Mouse (Mus musculus) E14TG2a.4 (cell line): ENCODE results near the gene Bloc1s5.

Source experiments
- H3K27me3 ChIP-seq: 2 replicates; pipeline ENCODE4 v1.6.1; 2014; ENCODE audit warnings: low read length, control low read depth; ENCODE audit not compliant: insufficient read depth
- H3K36me3 ChIP-seq: 2 replicates; pipeline ENCODE4 v1.6.1; 2014; ENCODE audit warnings: low read length, control low read depth; ENCODE audit not compliant: insufficient read depth
- H3K4me1 ChIP-seq: replicated peaks from 2 replicates; pipeline ENCODE4 v1.6.1; 2014; ENCODE audit warnings: low read depth, low read length, control low read depth
- H3K4me3 ChIP-seq: replicated peaks from 2 replicates; pipeline ENCODE4 v1.5.1; 2014; ENCODE audit warnings: mild to moderate bottlenecking, low read length
- H3K9me3 ChIP-seq: 2 replicates; pipeline ENCODE4 v1.6.1; 2014; ENCODE audit warnings: low read length, control low read depth
- CTCF ChIP-seq: conservative IDR thresholded peaks from 2 replicates; pipeline ENCODE4 v1.5.1; 2014; ENCODE audit warnings: low read length
- NANOG ChIP-seq: IDR thresholded peaks from 2 replicates; pipeline ENCODE4 v1.6.1; 2014; ENCODE audit warnings: borderline replicate concordance, low read length, mixed read lengths
- POU5F1 ChIP-seq: IDR thresholded peaks from 2 replicates; pipeline ENCODE4 v1.6.1; 2014; ENCODE audit warnings: low read length, borderline replicate concordance

The Bloc1s5 gene

DNA sequence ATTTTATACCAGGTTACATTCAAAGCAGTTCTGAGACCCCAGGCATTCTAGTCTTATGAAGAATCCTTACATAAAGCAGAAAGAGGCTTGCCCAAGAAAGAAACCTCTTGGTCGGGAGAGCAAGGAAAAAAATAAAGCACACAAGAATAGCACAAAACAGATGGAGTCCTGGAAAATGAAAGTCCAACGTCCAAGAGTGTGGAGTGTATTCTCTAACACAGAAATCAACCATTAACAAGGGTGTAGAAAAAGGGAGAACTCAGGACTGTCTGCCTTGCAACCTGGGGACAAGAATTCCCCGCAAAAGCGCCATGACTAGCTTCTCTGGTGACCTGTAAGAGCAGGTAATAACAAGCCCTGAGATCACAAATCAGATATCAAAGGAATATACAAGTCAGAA lies 69.7 kb downstream of the Bloc1s5 start:
- Histone ChIP-seq H3K27me3 (no peaks in the 10 kb centered on the region), H3K9me3 (no peaks in the 10 kb centered on the region), H3K36me3 (no peaks in the 10 kb centered on the region), H3K4me1 (no peaks in the 10 kb centered on the region), H3K4me3 (no peak overlapping the region)
- no peak for TF ChIP-seq CTCF
- no peak for TF ChIP-seq NANOG
- TF ChIP-seq POU5F1 = no peak

DNA sequence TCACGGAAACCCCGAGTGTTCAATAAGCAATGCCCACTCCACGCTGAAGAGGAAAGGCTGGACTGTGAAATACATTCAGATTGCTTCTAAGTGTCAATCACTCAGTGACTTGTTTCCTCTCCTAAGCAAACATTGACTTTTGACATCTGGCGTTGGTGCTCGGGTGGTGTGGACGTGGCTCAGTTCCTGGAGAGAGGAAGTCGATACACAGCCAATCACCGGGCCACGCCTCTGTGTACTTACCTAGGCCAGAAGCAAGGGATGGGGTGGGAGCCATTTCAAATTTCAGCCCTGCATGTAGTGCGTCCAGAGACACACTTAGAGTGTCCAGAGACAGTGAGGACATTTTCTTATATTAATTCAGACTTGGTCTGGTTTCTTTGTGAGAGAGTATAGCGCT lies 80.3 kb downstream of the Bloc1s5 start:
- Histone ChIP-seq H3K4me3 (no peak overlapping the region), H3K4me1 (no peaks in the 10 kb centered on the region), H3K36me3 (no peaks in the 10 kb centered on the region), H3K9me3 (peaks cover 8% of the 10 kb centered on the region), H3K27me3 (no peaks in the 10 kb centered on the region)
- no peak for TF ChIP-seq POU5F1

DNA sequence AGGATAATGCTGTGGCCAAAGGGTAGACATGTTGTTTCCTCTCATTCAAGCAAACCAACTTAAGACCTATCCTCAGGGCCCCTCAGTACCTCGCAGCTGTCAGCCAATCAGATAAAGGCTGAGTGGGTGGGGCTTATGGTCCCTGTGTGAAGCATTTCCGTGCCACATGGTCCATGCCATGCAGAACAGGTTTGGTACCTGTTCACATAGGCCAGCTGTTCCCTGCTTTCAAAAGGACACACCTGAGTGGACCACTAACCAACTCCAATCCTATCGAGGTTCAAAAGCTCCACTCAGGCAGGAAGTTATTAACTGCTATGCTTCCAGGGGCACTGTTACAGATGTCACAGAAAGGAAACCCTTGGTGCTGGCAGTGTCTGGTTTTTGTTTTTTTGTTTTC lies 80.7 kb downstream of the Bloc1s5 start:
- no peak for TF ChIP-seq POU5F1
- no peak for TF ChIP-seq NANOG
- no peak for TF ChIP-seq CTCF
- H3K36me3 ChIP-seq = no peaks in the 10 kb centered on the region
- no peak overlapping the region for H3K4me3 ChIP-seq
- no peaks in the 10 kb centered on the region for H3K4me1 ChIP-seq
- no peaks in the 10 kb centered on the region for H3K27me3 ChIP-seq
- H3K9me3 ChIP-seq = peaks cover 8% of the 10 kb centered on the region

DNA sequence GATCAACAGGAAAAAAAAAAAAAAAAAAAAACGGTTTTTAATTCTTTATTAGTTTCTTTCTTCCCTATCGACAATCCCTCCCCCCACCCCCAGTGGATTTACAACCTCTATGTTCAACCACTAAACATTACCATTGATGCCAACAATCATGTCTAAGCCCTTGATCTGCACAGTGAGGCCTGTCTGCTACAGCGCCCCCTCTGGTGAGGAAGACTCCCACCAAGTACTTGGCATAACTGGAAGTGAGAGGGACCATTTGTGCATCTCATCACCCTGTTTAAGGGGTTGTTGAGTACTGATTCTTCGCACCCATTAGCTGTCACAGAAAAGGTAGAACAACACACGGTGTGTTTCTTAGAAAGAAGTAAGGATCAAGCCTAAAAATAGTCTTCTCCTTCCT lies 86.2 kb downstream of the Bloc1s5 start:
- no peaks in the 10 kb centered on the region for H3K27me3 ChIP-seq
- H3K9me3 ChIP-seq = no peaks in the 10 kb centered on the region
- H3K4me1 ChIP-seq = no peaks in the 10 kb centered on the region
- no peak overlapping the region for H3K4me3 ChIP-seq
- TF ChIP-seq NANOG (no peak), POU5F1 (no peak), CTCF (peak; percentile 56)
- no peaks in the 10 kb centered on the region for H3K36me3 ChIP-seq

DNA sequence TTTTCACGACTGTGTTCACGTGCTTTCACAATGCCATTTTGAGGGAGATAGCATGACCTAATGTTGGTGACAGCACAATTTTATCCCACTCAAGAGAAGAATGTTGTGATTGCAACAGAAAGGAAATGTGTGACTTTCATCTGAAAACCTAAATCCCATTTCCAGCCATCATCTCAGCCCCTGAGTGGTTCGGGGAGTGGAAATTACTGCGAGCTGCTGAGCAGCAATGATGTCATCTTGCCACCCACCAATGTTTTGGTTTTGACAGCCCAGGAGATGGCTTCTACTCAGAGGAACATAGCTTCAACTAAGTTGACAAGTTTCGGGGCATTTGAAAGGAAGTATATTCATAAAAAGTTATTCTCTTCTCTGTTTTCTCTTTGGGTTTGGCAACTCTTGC lies 87.2 kb downstream of the Bloc1s5 start:
- Histone ChIP-seq H3K9me3 (no peaks in the 10 kb centered on the region), H3K4me3 (no peak overlapping the region), H3K4me1 (no peaks in the 10 kb centered on the region), H3K27me3 (no peaks in the 10 kb centered on the region), H3K36me3 (no peaks in the 10 kb centered on the region)
- TF ChIP-seq POU5F1 (no peak), NANOG (no peak), CTCF (no peak)

DNA sequence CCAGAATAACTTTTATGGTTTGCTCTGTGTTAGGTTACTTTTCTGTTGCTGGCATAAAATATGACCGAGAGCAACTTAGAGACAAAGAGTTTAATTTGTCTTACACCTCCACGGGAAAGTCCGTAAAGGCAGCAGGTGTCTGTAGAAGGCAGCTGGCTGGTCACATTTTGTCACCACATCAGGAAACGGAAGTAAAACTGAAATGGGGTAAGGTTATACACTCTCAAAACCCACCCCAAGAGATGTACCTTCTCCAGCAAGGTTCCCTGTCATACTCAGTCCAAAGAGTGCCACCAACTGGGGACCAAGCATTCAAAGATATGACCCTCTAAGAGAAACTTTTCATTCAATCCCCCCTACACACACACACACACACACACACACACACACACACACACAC lies 88.2 kb downstream of the Bloc1s5 start:
- peaks cover 6% of the 10 kb centered on the region for H3K4me1 ChIP-seq
- TF ChIP-seq NANOG (no peak), CTCF (no peak), POU5F1 (no peak)
- no peak overlapping the region for H3K4me3 ChIP-seq
- H3K27me3 ChIP-seq = no peaks in the 10 kb centered on the region
- H3K9me3 ChIP-seq = no peaks in the 10 kb centered on the region
- no peaks in the 10 kb centered on the region for H3K36me3 ChIP-seq

DNA sequence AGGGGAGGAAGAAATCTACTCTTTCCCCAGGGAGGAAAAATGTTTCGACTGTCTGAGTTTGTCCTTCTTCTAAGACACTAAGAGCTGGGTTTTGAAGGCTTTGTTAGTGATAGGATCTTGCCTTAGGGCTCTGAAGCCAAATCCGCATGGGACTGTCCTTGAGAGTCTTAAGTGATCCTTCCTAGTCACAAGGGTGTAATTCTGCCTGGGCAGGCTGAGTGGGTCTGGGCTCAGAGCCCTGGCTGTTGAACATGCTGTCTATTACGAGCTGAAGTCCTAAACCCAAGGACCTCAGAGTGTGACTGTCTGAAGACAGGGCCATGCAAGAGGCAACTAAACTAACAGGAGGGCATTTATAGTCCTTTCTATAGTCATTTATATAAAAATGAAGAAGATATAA lies 89.4 kb downstream of the Bloc1s5 start:
- H3K36me3 ChIP-seq = no peaks in the 10 kb centered on the region
- peaks cover 6% of the 10 kb centered on the region for H3K4me1 ChIP-seq
- H3K4me3 ChIP-seq = no peak overlapping the region
- TF ChIP-seq POU5F1 (no peak), NANOG (no peak), CTCF (no peak)
- no peaks in the 10 kb centered on the region for H3K9me3 ChIP-seq
- no peaks in the 10 kb centered on the region for H3K27me3 ChIP-seq

DNA sequence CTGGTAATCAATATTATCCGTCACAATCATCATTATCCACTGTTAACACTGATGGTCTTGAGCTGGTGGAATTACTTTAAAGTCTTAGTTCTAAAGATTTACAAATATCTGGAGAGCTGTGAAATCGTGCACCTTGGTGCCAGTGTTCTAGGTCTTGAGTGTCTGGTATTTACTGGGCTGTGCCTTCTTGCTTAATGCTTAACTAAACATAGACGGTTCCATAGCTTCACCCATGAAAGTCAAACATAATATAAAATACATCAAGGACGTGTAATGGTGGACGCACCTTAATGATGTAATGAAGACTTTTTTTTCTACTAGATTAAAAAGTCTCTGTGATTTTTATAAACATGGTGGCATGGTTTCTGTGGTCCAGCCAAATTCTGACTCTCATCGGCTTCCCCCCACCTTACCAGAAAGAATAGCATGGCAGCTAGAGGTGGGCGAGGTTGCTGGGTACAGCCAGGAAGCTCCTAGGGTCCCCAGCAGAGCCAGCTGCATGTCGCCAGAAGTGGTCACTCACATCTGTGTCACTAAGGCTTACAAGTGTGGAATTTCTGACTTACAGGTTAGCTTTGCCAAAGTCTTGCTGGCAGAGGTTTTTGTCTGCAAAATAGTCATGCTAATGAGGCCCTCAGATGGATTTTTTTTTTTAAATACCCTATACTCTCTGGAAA lies 90.0 kb downstream of the Bloc1s5 start:
- Histone ChIP-seq H3K9me3 (no peaks in the 10 kb centered on the region), H3K36me3 (no peaks in the 10 kb centered on the region), H3K4me1 (peaks cover 6% of the 10 kb centered on the region), H3K4me3 (no peak overlapping the region), H3K27me3 (no peaks in the 10 kb centered on the region)
- TF ChIP-seq NANOG (no peak), POU5F1 (no peak), CTCF (no peak)

DNA sequence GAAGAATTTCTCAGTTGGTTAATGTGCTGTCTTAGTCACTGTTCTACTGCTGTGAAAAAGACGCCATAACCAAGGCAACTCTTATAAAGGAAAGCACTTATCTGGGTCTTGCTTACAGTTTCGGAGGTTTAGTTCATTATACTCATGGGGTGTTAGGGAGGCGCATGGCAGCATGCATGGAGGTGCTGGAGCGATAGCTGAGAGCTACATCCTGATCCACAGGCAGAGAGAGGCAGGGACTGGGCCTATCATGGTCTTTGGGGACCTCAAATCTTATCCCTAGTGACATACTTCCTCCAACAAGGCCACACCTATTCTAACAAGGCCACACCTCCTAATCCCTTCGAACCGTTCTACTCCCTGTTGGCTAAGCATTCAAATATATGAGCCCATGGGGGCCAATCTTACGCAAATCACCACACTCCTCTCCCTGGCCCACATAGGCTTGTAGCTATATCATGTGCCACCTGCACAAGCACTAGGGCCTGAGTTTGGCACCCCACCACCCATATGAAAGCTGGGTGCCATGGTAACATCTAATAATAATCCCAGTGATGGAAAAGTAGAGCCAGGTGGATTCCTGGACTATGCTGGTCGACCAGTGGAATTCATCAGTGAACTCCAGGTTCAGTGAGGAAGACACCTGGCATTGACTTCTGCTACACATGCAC lies 91.3 kb downstream of the Bloc1s5 start:
- no peak for TF ChIP-seq CTCF
- no peak for TF ChIP-seq NANOG
- no peak for TF ChIP-seq POU5F1
- no peak overlapping the region for H3K4me3 ChIP-seq
- H3K36me3 ChIP-seq = no peaks in the 10 kb centered on the region
- no peaks in the 10 kb centered on the region for H3K9me3 ChIP-seq
- H3K4me1 ChIP-seq = peaks cover 6% of the 10 kb centered on the region
- no peaks in the 10 kb centered on the region for H3K27me3 ChIP-seq
